Comparison of ENCODE assay signal across 17 mouse cellular contexts in genomic region chr3:146189933-146190332, GRCm38 (mm10). TPM values are rescaled to one million over a fixed set of nuclear protein-coding genes. Genes with fewer than 3 reads are reported as not detected.
A peak's percentile ranks its signal among the peaks of the same experiment; 100 is the strongest.
DNase-seq lines count a peak whose midpoint lies in the region; ATAC-seq and TF ChIP-seq lines count a peak whose summit lies in the region.
"Had no signal": no experiment of that assay in that cellular context is flagged by ENCODE, and none has a peak within 500 bp of the region (broad histone marks: within the 10 kb centered on the region; RNA-seq: fewer than 3 reads in every experiment).

No protein-coding gene starts in this region.

- intact Hi-C loops in left cerebral cortex, postnatal 36 days (cut with DNase I): loop anchor here (5.0 to 10.0 kb wide), 3 partner anchors 137 to 592 kb away; no protein-coding TSS in a partner anchor

- H3K4me3 ChIP-seq in layer of hippocampus, adult 2 months: no peak overlapping the region
- no peak overlapping the region for H3K4me3 ChIP-seq in embryonic facial prominence, embryonic 10.5 days
- no peak overlapping the region for H3K4me3 ChIP-seq in midbrain, embryonic 16.5 days (ENCODE audit: low read depth, low read length)
- H3K4me3 ChIP-seq: hindbrain, embryonic 15.5 days; left cerebral cortex, adult 2 months; liver, embryonic 15.5 days; megakaryocyte, embryonic 14.5 days; myocyte had no signal

- no peak overlapping the region for H3K27ac ChIP-seq in layer of hippocampus, adult 2 months
- H3K27ac ChIP-seq in embryonic facial prominence, embryonic 10.5 days (replicated peaks): no peak overlapping the region
- no peak overlapping the region for H3K27ac ChIP-seq in midbrain, embryonic 16.5 days (ENCODE audit: low read length)
- H3K27ac ChIP-seq: hindbrain, embryonic 15.5 days; left cerebral cortex, adult 2 months; liver, embryonic 15.5 days had no signal

- H3K27me3 ChIP-seq in embryonic facial prominence, embryonic 10.5 days (replicated peaks; ENCODE audit: low read depth, poor library complexity, severe bottlenecking): 0 out of 2 replicates have a peak, but pooled peaks cover 5% of the 10 kb centered on the region
- no peaks in the 10 kb centered on the region for H3K27me3 ChIP-seq in midbrain, embryonic 16.5 days (ENCODE audit: control insufficient read depth, insufficient read depth, low read depth, low read length)
- H3K27me3 ChIP-seq: hindbrain, embryonic 15.5 days; liver, embryonic 15.5 days had no signal

- H3K36me3 ChIP-seq in embryonic facial prominence, embryonic 10.5 days (replicated peaks): no peaks in the 10 kb centered on the region
- H3K36me3 ChIP-seq in midbrain, embryonic 16.5 days (ENCODE audit: control insufficient read depth, insufficient read depth, low read length): no peaks in the 10 kb centered on the region
- H3K36me3 ChIP-seq: hindbrain, embryonic 15.5 days; liver, embryonic 15.5 days had no signal

- H3K9ac ChIP-seq in midbrain, embryonic 16.5 days (ENCODE audit: low read depth, low read length): no peak overlapping the region
- H3K9ac ChIP-seq: hindbrain, embryonic 15.5 days; liver, embryonic 15.5 days had no signal

- no peak overlapping the region for H3K4me2 ChIP-seq in midbrain, embryonic 16.5 days (ENCODE audit: low read length)
- H3K4me2 ChIP-seq: hindbrain, embryonic 15.5 days; liver, embryonic 15.5 days had no signal

- H3K4me1 ChIP-seq in embryonic facial prominence, embryonic 10.5 days: peaks cover 15% of the 10 kb centered on the region; the same call in 1 of the 2 replicates
- peaks cover 3% of the 10 kb centered on the region; the same call in 1 of the 2 replicates for H3K4me1 ChIP-seq in midbrain, embryonic 16.5 days (ENCODE audit: control insufficient read depth, insufficient read depth, low read length)
- H3K4me1 ChIP-seq: liver, embryonic 15.5 days had no signal

- peak; percentile 34 for DNase-seq in CD4-positive, CD25-positive, alpha-beta regulatory T cell, adult 2 months (ENCODE audit: low read depth, low spot score)
- no peak for DNase-seq in layer of hippocampus, adult 2 months (ENCODE audit: low spot score in 2 of 2)
- DNase-seq in layer of hippocampus, postnatal 14 days (ENCODE audit: low spot score in 2 of 2): no peak
- DNase-seq in A20 (ENCODE audit: low read depth, low spot score): peak; percentile 27
- DNase-seq in embryonic facial prominence, embryonic 10.5 days (ENCODE audit: low spot score): peak; percentile 28
- no peak for DNase-seq in left cerebral cortex, postnatal 36 days (ENCODE audit: low spot score in 2 of 2)
- DNase-seq: adrenal gland, adult 2 months; gastrocnemius, postnatal 14 days; kidney, postnatal 14 days had no signal

- ATAC-seq in CD4-positive, CD25-positive, alpha-beta regulatory T cell, adult 4 months: no peak
- ATAC-seq in midbrain, embryonic 16.5 days: no peak
- ATAC-seq: forebrain, embryonic 16.5 days had no signal

- WGBS in embryonic facial prominence, embryonic 10.5 days: 67% methylated on average over 10 of the region's 10 CpGs
- 58% methylated on average over 10 of the region's 10 CpGs for WGBS in midbrain, embryonic 16.5 days

- no peaks in the 10 kb centered on the region for H3K9me3 ChIP-seq in embryonic facial prominence, embryonic 10.5 days
- H3K9me3 ChIP-seq in midbrain, embryonic 16.5 days (replicated peaks; ENCODE audit: control insufficient read depth, low read length, poor library complexity, severe bottlenecking): no peaks in the 10 kb centered on the region
- H3K9me3 ChIP-seq: liver, embryonic 15.5 days; megakaryocyte, embryonic 14.5 days had no signal

- peak; percentile 27 for TF ChIP-seq CTCF in layer of hippocampus, adult 2 months (conservative IDR thresholded peaks at IDR 0.05)

RNA-seq across cellular contexts. Expression of gene Lpar3, which starts 30.8 kb away (rescaled TPM):
- polyA plus RNA-seq in CD4-positive, CD25-positive, alpha-beta regulatory T cell, adult 4 months (2017; shearing (Covaris generic)): not detected
- total RNA-seq in layer of hippocampus, adult 2 months (2021): under 1 TPM; 0.22 to 0.44 TPM
- total RNA-seq in layer of hippocampus, postnatal 14 days (2021): 1 to 10 TPM; 1.3 to 1.6 TPM
- polyA plus RNA-seq in embryonic facial prominence, embryonic 10.5 days (2016; fragmentation: Nextera tagmentation; extraction: Ambion mirVana): 0.55 and 0.72 TPM in 2 replicates
- 0.44 and 0.70 TPM in 2 replicates for polyA plus RNA-seq in midbrain, embryonic 16.5 days (2015; fragmentation: Nextera tagmentation; extraction: Ambion mirVana)
- under 1 TPM; 0.32 to 0.68 TPM for total RNA-seq in left cerebral cortex, postnatal 36 days (2021)

RNA-seq across cellular contexts. Expression of gene Mcoln2, which starts 40.3 kb away (rescaled TPM):
- polyA plus RNA-seq in CD4-positive, CD25-positive, alpha-beta regulatory T cell, adult 4 months (2017; shearing (Covaris generic)): 1 to 10 TPM; 1.7 to 2.2 TPM
- total RNA-seq in layer of hippocampus, adult 2 months (2021): not detected
- not detected for total RNA-seq in layer of hippocampus, postnatal 14 days (2021)
- 0.12 and 0.18 TPM in 2 replicates for polyA plus RNA-seq in embryonic facial prominence, embryonic 10.5 days (2016; fragmentation: Nextera tagmentation; extraction: Ambion mirVana)
- polyA plus RNA-seq in midbrain, embryonic 16.5 days (2015; fragmentation: Nextera tagmentation; extraction: Ambion mirVana): 0.18 TPM in 1 of 2 replicates, not detected in the other
- not detected for total RNA-seq in left cerebral cortex, postnatal 36 days (2021)
- total RNA-seq: adrenal gland, adult 2 months; left cerebral cortex, adult 2 months had no signal
- polyA plus RNA-seq: adrenal gland, adult 2 months; forebrain, embryonic 16.5 days; myocyte had no signal

Comparison
In these comparisons a context has a peak if more than half of its experiments do, and no peak if none do; other contexts are left out.
1. DNase-seq: peak in CD4-positive, CD25-positive, alpha-beta regulatory T cell, adult 2 months (single experiment), A20 (single experiment) and embryonic facial prominence, embryonic 10.5 days (single experiment); none in layer of hippocampus, adult 2 months (0 of 2), layer of hippocampus, postnatal 14 days (0 of 2) and left cerebral cortex, postnatal 36 days (0 of 2).